Mouse (Mus musculus): ENCODE measurements at regions not wholly inside any gene's neighbourhood (a gene's known extent, or its start where the extent isn't known, plus 50 kb on each side); places are given as distances from the start of the nearest gene placed in this dataset.

DNA sequence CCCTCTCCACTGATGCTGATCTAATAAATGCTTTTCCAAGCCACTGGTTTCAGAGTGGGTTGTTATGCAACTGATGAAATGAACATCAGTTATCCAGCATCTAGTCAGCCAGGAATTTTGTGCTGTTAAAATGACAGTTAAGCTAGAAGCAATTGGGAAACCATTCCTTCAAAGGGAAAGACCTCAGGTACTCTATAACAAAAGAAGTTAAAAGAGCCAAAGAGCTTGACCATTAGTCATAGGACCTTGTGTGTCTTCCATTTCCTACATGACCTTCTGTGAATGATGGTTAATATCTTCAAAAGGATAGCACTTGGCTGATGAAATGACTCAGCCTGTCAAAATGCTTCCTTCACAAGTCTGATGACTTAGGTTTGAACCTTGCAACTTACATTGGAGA is 275.6 kb upstream of the Pfkp start:
- TF ChIP-seq CTCF (IDR thresholded peaks at IDR 0.05; ENCODE audit: low read depth) = no peak
- no peak for TF ChIP-seq EP300 (IDR thresholded peaks at IDR 0.05; ENCODE audit: low read depth)
